Mouse (Mus musculus): ENCODE results near the gene Ssbp2.

The Ssbp2 gene

DNA sequence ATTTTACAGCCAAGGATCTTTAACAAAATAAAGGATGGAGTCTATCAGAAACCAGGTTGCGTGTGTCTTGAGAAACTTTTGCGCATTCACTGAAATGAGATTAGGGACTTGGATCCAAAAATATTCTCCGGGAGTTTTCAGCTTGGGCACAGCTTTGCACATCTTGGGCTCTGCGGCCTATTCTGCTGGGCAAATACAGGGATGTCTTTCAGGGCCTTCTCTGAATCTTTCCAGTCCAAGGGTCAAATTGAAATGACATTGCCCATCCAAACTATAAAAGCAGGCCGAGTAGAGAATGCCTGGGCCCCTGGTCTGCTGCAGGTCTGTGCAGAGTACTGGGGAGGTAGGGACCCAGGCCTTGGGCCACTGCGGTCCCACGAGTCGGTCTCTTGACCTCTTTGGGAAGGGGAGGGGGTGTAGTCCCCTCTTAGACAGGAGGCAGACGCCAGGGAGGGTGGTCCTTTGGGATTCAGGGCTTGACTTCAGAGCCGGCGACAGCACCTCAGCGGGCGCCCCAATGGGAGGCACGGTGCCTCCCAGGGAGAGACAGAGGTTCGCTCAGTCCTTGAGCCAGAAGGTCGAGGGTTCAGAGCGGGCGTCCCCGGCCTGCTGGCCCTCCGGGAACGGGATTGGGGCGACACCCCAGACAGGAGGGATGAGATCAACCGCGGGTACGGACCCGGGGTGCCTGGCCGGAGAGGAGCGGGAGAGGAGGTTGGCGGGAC lies at the start of gene Ssbp2:
Ssbp2 (plus strand) TSS at position 388 of the 725 bp plus-strand sequence.
- in situ Hi-C loops (cut with MboI; ENCODE audit: low sequenced_read_pairs): no loop called here

DNA sequence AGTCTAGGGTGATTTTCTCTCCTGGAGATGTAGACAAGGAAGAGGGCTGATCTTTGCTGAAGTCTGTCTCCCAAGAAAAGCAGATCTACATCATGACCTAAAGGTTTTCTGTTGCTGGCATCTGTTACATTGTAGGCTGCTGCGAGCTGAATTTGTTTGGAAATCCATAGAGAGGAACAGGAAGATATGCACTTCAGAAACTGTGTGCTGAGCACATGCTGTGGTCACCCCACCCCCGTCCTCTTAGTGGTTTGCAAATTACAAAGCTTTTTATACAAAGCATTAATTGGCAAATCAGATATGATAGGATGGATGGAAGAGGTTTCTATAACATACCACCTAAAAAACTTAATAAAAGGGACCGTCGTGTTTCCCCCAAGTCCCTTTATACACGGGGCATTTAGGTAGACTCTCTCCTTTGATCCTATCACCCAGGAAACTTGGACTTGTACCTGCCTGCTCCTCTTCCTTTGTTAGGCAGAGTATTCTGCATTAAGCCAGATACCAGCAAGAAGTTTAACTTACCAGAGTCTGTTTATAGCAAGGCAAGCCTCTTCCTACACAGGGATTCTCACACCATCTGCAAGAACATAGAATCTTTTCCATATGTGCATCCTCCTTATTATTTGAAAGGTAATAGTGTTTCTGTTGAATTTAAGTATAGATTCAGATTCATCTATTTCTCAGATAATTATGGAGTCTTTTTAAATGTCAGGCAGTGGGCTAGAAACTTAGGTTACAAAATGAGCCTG lies 46.2 kb upstream of the Ssbp2 start:
- in situ Hi-C loops (cut with MboI; ENCODE audit: low sequenced_read_pairs): no loop called here

DNA sequence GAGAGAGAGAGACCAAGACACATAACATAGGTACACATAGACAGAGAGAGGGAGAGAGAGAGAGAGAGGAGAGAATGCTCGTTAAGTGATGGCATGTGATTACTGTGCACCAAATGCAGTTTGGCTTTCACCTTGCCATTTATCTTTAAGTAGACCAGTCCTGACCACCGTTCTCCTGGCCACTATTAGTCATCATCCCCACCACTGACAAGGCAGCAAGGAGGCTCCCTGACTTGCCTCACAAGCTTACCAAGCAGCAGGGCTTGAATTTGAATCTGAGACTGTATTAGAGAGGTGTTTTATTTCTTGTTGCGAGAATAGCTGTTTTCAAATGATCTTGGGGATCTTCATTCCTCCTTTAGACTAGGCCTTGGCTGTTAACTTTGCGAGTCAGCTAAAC lies 44.2 kb upstream of the Ssbp2 start:
- in situ Hi-C loops (cut with MboI; ENCODE audit: low sequenced_read_pairs): no loop called here

DNA sequence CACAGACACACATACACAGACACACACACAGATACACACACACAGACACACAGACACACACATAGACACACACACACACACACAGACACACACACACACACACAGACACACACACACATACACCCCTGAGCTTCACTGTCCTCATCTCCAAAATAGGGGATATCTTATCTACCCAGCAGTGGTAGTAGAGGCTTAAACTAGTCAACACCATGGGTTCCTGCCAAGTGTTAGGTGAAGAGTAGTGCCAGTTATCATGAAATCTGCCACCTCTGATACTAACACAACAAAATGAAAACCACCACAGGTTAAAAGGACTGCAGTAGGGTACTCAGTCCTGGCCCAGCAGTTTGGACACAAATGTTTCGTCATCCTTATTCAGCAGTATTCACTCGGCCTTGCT lies 43.4 kb upstream of the Ssbp2 start:
- in situ Hi-C loops (cut with MboI; ENCODE audit: low sequenced_read_pairs): no loop called here

- in situ Hi-C loops (cut with MboI; ENCODE audit: low sequenced_read_pairs): no loop called here
Observed at GRCm38 (mm10) chr13:91421387-91421949, 38.6 kb upstream of the Ssbp2 start.

GRCm38 (mm10) chr13:91430867-91431266 lies 29.2 kb upstream of the Ssbp2 start:
- in situ Hi-C loops (cut with MboI; ENCODE audit: low sequenced_read_pairs): no loop called here

DNA sequence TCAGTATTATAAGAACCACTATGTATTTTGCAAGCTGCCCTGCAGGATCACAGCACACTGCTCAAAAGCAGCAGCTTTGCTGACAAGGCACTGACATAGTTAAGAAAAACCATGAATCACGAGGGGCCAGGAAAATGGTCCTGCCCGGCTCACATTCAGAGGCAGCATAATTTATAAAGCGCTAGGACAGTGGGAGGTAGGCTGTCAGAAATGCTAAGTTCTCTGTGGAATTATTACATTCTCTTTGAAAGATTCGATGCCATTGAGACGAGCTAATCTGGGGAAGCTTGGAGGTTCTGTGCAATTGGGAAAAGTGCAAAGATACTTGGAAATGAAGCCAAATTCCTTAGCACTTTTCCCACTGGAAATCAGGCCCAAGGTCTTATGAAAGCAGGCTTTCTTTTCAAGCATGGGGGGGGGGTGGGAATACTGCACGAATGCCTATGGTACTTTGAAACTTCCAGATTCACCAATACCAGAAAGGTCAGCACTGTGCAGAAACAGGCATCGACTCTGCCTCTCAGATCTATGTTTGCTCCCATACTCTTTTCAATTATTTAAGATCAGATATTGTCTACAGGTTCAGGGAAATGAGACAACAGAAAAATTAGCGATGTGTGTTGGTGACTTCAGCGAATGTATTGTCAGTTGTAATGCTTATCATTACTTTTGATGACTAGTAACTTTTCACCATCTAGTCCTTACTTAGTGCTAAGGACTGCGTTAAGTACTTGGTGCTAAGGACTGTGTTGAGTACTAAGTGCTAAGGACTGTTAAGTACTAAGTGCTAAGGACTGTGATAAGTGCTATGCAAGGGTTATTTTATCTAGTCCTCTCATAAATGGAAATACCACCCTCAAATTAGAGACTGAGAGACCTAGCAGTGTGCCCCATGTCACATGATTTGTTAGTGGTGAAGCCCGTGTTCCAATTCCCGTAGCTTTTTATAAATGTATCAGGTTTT lies 28.4 kb upstream of the Ssbp2 start:
- in situ Hi-C loops (cut with MboI; ENCODE audit: low sequenced_read_pairs): no loop called here

DNA sequence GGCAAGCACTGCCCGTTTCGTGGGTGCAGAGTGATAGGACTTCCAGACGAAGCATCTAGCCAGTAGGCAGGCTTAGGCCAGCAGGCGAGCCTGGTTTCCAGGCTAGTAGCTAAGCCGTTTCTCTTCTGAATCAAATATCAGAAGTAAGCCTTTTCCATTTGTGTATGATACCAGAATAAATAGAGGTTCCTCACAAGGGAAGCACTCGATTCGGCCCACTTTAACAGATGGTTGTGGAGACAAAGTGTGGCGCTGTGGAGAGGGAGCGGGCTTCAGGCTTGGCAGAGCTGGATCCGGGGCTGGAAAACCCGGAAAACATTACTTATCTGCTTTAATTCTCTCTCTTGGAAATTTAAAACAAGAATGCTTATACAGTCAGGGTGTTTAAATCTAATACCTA lies 27.1 kb upstream of the Ssbp2 start:
- in situ Hi-C loops (cut with MboI; ENCODE audit: low sequenced_read_pairs): no loop called here

DNA sequence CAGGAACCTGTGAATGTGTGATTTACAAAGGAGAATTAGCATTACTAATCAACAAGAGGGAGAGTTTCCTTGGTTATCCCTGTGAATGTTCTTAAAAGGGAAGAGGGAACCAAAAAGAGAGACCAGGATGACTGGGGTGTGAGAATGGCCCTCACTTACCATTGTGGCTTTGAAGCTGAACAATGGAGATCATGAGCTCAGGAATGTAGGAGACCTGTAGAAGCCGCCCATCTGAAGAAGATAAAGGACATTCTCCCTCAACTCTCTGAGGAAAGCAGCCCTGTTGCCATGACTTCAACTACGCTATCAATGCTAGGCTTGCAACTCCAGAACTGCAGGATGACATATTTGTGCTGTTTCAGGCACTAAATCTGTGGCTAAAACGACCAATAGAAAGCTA lies 22.2 kb upstream of the Ssbp2 start:
- in situ Hi-C loops (cut with MboI; ENCODE audit: low sequenced_read_pairs): no loop called here

DNA sequence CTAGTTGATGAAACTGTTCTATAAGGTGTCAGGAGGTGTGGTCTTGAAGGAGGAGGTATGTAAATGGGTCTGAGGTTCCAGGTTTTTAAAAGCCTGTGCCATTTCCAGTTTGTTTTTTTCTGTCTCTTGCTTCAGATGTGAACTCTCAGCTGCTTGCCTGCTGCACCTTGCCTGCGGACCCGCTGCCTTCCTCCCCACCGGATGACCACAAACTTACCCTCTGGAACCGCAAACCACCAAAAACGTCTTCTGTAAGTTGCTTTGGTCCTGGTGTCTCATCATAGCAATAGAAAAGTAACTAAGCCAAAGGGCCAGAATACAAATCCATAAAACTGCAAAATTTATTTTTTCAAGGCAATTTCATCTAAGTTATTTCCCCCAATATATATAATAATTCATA lies 18.6 kb upstream of the Ssbp2 start:
- in situ Hi-C loops (cut with MboI; ENCODE audit: low sequenced_read_pairs): no loop called here

DNA sequence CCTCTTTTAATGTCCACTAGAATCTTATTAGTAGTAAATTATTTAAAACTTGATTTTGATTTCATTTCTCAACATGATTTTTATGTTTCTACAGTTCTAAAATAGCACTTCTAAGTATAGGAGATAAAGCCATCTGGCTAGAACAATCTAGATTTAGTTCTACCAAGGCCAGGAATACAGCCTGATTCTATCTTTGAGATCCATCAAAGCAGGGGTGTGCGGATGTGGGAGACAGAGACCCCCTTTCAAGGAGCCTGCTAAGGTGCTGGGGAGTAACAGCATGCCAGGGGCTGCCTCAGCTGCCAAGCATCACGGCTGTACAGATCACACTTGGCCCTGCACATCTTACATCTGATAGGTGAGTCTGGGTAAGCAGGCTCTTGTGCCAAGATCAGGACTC lies 13.4 kb upstream of the Ssbp2 start:
- in situ Hi-C loops (cut with MboI; ENCODE audit: low sequenced_read_pairs): no loop called here

GRCm38 (mm10) chr13:91448936-91449335 lies 11.1 kb upstream of the Ssbp2 start:
- in situ Hi-C loops (cut with MboI; ENCODE audit: low sequenced_read_pairs): no loop called here

GRCm38 (mm10) chr13:91451405-91452166 lies 8.5 kb upstream of the Ssbp2 start:
- in situ Hi-C loops (cut with MboI; ENCODE audit: low sequenced_read_pairs): no loop called here

DNA sequence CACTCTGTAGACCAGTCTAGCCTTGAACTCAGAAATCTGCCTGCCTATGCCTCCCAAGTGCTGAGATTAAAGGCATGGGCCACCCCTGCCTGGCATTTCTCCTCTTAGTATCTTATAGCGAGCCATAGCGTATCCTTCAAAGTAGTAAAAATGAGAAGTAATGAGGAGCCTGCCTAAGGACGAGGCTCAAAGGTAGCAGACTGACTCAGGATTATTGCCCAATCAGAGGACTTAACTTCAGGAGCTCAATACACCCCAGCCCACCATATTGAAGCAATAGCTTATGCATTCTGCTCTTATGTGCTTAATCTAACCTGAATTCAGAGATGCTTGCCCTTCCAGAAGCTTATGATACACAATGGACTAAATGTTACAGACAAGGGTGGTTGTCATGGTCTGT lies 7.8 kb upstream of the Ssbp2 start:
- in situ Hi-C loops (cut with MboI; ENCODE audit: low sequenced_read_pairs): no loop called here

GRCm38 (mm10) chr13:91453236-91453635 lies 6.8 kb upstream of the Ssbp2 start:
- in situ Hi-C loops (cut with MboI; ENCODE audit: low sequenced_read_pairs): no loop called here

DNA sequence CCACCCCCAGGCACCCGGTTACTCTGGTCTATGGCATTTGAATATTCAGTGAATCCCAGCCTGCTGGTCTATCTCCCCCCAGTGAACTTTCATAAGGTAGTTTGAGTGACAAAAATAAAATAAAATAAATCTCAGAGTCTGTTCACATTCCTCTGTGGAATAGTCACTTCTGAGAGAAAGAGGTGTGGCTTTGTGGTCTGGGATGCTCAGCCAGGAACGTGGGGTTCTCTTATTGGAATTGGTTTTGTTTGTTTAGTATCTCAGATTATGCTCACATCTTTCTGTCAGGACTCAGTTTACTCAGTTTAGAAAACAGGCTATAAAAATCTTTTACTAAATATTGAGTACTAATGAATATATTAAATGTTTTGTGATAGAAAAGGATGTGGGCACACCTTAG lies 4.0 kb upstream of the Ssbp2 start:
- in situ Hi-C loops (cut with MboI; ENCODE audit: low sequenced_read_pairs): no loop called here

DNA sequence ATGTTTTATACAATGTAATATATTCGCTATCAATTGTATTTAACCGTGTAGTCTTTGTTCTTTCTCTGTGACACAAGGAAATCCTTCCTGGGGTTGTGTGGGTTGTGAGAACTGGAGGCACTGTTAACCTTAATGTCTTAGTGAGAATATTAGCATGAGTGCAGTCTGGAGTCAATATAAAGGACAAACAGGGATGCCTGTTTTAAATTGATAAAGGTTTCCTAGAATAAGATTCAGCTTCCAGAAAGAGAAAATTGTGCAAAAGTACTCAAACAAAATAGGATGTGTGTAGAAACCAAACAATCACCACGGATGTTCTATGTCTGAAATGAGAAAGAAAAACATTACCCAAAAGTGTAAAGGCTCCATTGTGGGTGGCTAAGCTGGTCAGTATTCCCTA lies 3.3 kb upstream of the Ssbp2 start:
- in situ Hi-C loops (cut with MboI; ENCODE audit: low sequenced_read_pairs): no loop called here

GRCm38 (mm10) chr13:91457974-91458373 lies 2.1 kb upstream of the Ssbp2 start:
- in situ Hi-C loops (cut with MboI; ENCODE audit: low sequenced_read_pairs): no loop called here

DNA sequence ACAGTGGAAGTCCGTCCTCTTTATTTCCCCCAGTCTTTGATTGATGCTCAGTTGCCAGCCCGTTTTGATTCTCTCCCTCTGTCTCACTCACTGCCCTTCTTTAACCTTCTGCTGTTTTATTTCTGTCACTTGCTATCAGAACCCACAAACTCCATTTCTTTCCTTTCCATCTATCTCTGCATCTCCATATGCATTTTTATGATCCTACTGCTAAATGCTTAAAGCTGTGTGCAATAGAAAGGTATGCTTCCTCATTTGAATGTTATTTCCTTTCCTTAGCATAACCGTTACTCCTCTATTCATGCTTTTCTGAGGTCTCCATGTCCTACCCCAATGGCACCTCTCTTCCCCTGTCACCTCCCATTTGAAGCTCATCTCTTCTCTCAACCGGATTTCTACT lies 594 bp upstream of the Ssbp2 start:
- in situ Hi-C loops (cut with MboI; ENCODE audit: low sequenced_read_pairs): no loop called here

- in situ Hi-C loops (cut with MboI; ENCODE audit: low sequenced_read_pairs): no loop called here
Observed at GRCm38 (mm10) chr13:91460621-91461284, 670 bp downstream of the Ssbp2 start.

Measured in CH12F3 (cell line).